Mouse (Mus musculus): ENCODE results near the gene Tbxas1.

The Tbxas1 gene

GRCm38 (mm10) chr6:38875258-38876070, at the start of gene Tbxas1:
Gene Tbxas1, plus strand, starts transcription at chr6:38875404.
- H3K36me3 ChIP-seq (ENCODE audit: control insufficient read depth, insufficient read depth, low read length, poor library complexity, severe bottlenecking), result no peaks in the 10 kb centered on the region
- peak; percentile 51 for DNase-seq (ENCODE audit: low read depth, low spot score)
- H3K27me3 ChIP-seq (ENCODE audit: control insufficient read depth, insufficient read depth, low read length, poor library complexity, severe bottlenecking), result no peaks in the 10 kb centered on the region

DNA sequence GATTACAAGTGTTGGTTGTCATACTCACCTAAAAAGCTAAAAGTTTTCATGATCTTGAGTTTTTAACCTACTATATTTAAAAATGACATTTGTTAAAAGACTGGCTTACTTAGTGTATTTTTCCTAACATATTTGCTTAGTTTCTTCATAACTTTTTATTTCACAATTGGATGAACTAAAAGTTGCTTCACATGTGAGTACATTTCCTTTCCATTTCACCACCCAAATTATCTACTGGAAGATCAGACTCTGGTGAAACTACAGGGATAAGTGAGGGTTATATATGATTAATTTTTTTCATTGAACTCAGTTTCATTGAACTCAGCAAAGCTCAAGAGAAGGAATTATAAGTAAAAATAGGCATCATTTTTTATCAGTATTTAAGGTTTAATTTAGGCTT, 49.3 kb upstream of the Tbxas1 start:
- DNase-seq (ENCODE audit: low read depth, low spot score), result no peak
- Histone ChIP-seq H3K27me3 (ENCODE audit: control insufficient read depth, insufficient read depth, low read length, poor library complexity, severe bottlenecking) (no peaks in the 10 kb centered on the region), H3K36me3 (ENCODE audit: control insufficient read depth, insufficient read depth, low read length, poor library complexity, severe bottlenecking) (no peaks in the 10 kb centered on the region)

- no peak for DNase-seq (ENCODE audit: low read depth, low spot score)
- no peaks in the 10 kb centered on the region for H3K27me3 ChIP-seq (ENCODE audit: control insufficient read depth, insufficient read depth, low read length, poor library complexity, severe bottlenecking)
- no peaks in the 10 kb centered on the region for H3K36me3 ChIP-seq (ENCODE audit: control insufficient read depth, insufficient read depth, low read length, poor library complexity, severe bottlenecking)
Measured at GRCm38 (mm10) chr6:38826857-38827256, 48.3 kb upstream of the Tbxas1 start.

DNA sequence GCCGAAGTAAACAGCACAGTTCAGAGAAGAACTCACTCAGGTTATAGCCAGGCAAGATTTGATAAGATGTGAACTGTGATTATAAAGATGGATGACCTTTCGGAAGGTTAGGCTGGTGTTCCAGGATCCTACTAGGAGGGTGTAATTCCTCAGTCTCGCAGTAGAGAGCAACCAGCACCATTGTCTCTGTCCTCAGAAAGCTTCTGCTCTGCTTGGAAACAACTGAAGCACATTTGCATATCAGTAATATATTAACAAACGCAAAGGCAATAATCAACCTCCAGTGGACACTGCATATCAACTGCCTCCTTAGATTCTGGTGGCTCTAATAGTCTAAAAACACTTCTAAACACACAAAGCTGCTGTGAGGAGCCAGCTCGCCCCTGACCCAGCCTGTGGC, 47.8 kb upstream of the Tbxas1 start:
- Histone ChIP-seq H3K27me3 (ENCODE audit: control insufficient read depth, insufficient read depth, low read length, poor library complexity, severe bottlenecking) (no peaks in the 10 kb centered on the region), H3K36me3 (ENCODE audit: control insufficient read depth, insufficient read depth, low read length, poor library complexity, severe bottlenecking) (no peaks in the 10 kb centered on the region)
- DNase-seq (ENCODE audit: low read depth, low spot score), result no peak

DNA sequence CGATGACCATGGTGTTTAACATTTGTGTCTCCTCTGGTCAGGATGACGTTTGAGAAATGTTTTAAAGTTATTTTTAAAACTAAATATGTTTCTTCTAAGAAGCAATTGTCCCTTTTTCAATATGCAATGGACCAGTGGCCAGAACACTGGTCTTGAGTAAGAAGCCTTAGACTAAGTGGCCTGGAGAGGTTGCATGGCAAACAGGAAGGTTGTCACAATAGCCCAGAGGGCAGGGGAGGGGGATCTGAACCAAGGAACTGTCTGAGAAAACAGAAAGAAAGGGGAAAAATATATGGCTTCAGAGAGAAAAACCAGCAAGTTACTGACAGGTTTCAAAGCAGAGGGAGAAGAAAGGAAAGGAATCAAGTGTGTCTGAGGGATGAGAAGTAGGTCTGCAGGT, 47.0 kb upstream of the Tbxas1 start:
- H3K36me3 ChIP-seq (ENCODE audit: control insufficient read depth, insufficient read depth, low read length, poor library complexity, severe bottlenecking), result no peaks in the 10 kb centered on the region
- DNase-seq (ENCODE audit: low read depth, low spot score), result no peak
- H3K27me3 ChIP-seq (ENCODE audit: control insufficient read depth, insufficient read depth, low read length, poor library complexity, severe bottlenecking), result no peaks in the 10 kb centered on the region

GRCm38 (mm10) chr6:38829452-38829851, 45.8 kb upstream of the Tbxas1 start:
- H3K27me3 ChIP-seq (ENCODE audit: control insufficient read depth, insufficient read depth, low read length, poor library complexity, severe bottlenecking), result no peaks in the 10 kb centered on the region
- no peaks in the 10 kb centered on the region for H3K36me3 ChIP-seq (ENCODE audit: control insufficient read depth, insufficient read depth, low read length, poor library complexity, severe bottlenecking)
- no peak for DNase-seq (ENCODE audit: low read depth, low spot score)

DNA sequence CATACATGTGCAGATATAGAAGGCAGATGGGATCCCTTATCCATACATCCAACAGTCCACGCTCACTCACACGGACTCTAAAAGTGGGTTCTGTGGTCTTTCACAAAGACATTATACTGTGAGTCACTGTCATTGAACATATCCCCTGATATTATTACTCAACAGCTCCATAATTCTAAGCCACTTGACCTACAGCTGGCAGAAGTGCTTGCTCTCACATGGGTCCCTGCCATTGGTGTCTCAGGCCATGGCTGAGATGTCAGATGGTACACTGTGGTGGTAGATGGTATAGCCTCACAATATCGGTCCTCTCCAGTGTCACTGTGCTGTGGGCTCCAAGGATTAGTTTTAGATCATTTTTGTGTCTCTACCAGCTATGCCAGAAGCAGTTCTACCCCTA, 41.5 kb upstream of the Tbxas1 start:
- DNase-seq (ENCODE audit: low read depth, low spot score), result no peak
- Histone ChIP-seq H3K27me3 (ENCODE audit: control insufficient read depth, insufficient read depth, low read length, poor library complexity, severe bottlenecking) (no peaks in the 10 kb centered on the region), H3K36me3 (ENCODE audit: control insufficient read depth, insufficient read depth, low read length, poor library complexity, severe bottlenecking) (no peaks in the 10 kb centered on the region)

DNA sequence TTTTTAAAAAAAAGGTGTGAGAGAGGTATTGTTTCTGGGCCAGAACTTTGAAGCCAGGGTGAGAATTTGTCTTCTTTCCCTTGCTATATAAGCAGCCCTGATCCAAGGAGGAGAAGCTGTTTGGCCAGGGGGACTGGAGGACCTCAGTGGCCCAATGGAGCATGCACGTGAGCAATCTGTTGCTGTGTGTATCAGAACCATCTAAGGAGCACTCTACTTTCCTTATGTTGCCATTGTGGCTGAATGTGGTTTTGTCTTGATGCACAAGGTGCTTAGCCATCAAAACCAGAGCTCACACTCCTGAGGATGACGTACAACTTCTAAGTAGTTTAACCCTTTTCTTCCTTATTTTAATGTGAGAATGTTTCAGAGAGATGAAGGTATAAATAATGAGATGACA, 40.5 kb upstream of the Tbxas1 start:
- Histone ChIP-seq H3K36me3 (ENCODE audit: control insufficient read depth, insufficient read depth, low read length, poor library complexity, severe bottlenecking) (no peaks in the 10 kb centered on the region), H3K27me3 (ENCODE audit: control insufficient read depth, insufficient read depth, low read length, poor library complexity, severe bottlenecking) (no peaks in the 10 kb centered on the region)
- no peak for DNase-seq (ENCODE audit: low read depth, low spot score)

DNA sequence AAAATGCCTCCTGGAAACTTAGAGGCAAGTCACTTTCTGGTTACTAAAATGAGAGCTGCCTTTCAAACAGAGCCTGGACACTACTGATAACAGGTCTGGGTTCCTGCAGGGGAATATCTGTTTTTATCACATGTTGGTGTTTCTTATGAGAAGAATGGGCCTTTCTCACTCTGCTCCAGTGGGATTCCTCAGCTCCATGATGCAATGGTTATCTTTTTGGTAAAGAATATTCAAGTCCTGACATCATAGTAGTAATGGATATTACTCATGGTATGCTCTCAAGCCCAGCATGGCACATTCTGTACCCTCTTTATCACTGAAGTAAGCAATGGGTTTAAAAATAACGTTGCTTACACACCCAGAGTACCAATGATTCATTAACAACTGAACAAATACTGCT, 40.0 kb upstream of the Tbxas1 start:
- DNase-seq (ENCODE audit: low read depth, low spot score), result no peak
- no peaks in the 10 kb centered on the region for H3K27me3 ChIP-seq (ENCODE audit: control insufficient read depth, insufficient read depth, low read length, poor library complexity, severe bottlenecking)
- no peaks in the 10 kb centered on the region for H3K36me3 ChIP-seq (ENCODE audit: control insufficient read depth, insufficient read depth, low read length, poor library complexity, severe bottlenecking)

- no peak for DNase-seq (ENCODE audit: low read depth, low spot score)
- H3K36me3 ChIP-seq (ENCODE audit: control insufficient read depth, insufficient read depth, low read length, poor library complexity, severe bottlenecking), result no peaks in the 10 kb centered on the region
- H3K27me3 ChIP-seq (ENCODE audit: control insufficient read depth, insufficient read depth, low read length, poor library complexity, severe bottlenecking), result no peaks in the 10 kb centered on the region
Measured at GRCm38 (mm10) chr6:38838061-38838460, 37.1 kb upstream of the Tbxas1 start.

DNA sequence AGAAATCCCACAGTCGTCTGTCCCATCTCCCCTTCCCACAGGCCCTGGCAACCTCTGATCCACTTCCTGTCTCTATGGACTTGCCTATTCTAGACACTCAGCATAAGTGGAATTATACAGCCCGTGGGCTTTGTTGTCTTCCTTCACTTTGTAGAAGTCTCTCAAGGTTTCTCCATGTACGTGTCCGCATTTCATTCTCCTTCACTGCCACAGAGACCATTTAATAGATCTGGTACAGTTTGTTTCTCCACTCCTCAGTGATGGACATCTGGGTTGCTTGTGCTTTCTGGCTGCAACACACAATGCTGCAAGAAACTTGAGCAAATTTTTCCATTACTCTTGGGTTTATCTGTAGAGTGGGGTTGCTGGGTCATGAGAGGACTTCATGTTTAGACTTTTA, 35.3 kb upstream of the Tbxas1 start:
- DNase-seq (ENCODE audit: low read depth, low spot score), result no peak
- Histone ChIP-seq H3K36me3 (ENCODE audit: control insufficient read depth, insufficient read depth, low read length, poor library complexity, severe bottlenecking) (no peaks in the 10 kb centered on the region), H3K27me3 (ENCODE audit: control insufficient read depth, insufficient read depth, low read length, poor library complexity, severe bottlenecking) (no peaks in the 10 kb centered on the region)

GRCm38 (mm10) chr6:38840380-38840779, 34.8 kb upstream of the Tbxas1 start:
- no peaks in the 10 kb centered on the region for H3K27me3 ChIP-seq (ENCODE audit: control insufficient read depth, insufficient read depth, low read length, poor library complexity, severe bottlenecking)
- H3K36me3 ChIP-seq (ENCODE audit: control insufficient read depth, insufficient read depth, low read length, poor library complexity, severe bottlenecking), result no peaks in the 10 kb centered on the region
- DNase-seq (ENCODE audit: low read depth, low spot score), result no peak

DNA sequence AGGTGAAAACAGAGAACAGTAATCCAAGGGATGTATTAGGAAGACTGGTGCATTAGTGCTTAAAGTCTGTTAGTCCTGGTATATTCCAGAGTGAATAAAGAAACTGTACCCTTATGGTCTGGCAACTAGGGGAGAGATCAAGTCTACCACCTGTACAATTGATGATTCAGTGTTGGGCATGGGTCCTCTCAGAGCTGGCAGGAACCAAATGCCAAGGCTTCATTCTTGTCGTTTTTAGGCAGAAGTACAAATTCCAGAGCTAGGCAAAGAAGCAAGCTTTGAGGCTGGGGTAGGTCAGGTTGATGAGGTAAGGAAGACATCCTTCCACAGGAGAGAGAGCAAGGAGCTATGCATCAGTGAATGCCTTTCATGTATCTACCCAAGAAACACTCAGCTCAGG, 34.4 kb upstream of the Tbxas1 start:
- H3K36me3 ChIP-seq (ENCODE audit: control insufficient read depth, insufficient read depth, low read length, poor library complexity, severe bottlenecking), result no peaks in the 10 kb centered on the region
- no peaks in the 10 kb centered on the region for H3K27me3 ChIP-seq (ENCODE audit: control insufficient read depth, insufficient read depth, low read length, poor library complexity, severe bottlenecking)
- DNase-seq (ENCODE audit: low read depth, low spot score), result no peak

DNA sequence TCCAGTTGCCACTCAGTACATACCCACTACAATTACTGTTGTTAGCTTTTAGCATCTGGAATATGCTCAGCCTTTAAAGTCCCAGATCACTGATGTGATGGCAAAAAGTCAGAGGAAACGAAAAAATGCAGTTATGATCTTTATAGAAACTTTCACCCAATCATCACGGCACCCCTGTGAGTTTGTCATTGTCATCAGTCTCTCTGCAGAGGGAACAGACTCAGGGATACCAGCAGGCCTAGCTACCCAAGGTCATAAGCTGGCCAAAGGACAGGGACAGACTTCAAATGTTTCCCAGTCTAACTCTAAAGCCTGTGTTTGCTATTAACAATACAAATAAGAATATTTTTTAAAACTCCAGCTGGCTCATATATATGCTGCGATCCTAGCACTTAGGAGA, 33.7 kb upstream of the Tbxas1 start:
- no peak for DNase-seq (ENCODE audit: low read depth, low spot score)
- Histone ChIP-seq H3K27me3 (ENCODE audit: control insufficient read depth, insufficient read depth, low read length, poor library complexity, severe bottlenecking) (no peaks in the 10 kb centered on the region), H3K36me3 (ENCODE audit: control insufficient read depth, insufficient read depth, low read length, poor library complexity, severe bottlenecking) (no peaks in the 10 kb centered on the region)

GRCm38 (mm10) chr6:38845117-38845516, 30.1 kb upstream of the Tbxas1 start:
- Histone ChIP-seq H3K27me3 (ENCODE audit: control insufficient read depth, insufficient read depth, low read length, poor library complexity, severe bottlenecking) (no peaks in the 10 kb centered on the region; the same call in 1 of the 2 replicates), H3K36me3 (ENCODE audit: control insufficient read depth, insufficient read depth, low read length, poor library complexity, severe bottlenecking) (no peaks in the 10 kb centered on the region)
- no peak for DNase-seq (ENCODE audit: low read depth, low spot score)

DNA sequence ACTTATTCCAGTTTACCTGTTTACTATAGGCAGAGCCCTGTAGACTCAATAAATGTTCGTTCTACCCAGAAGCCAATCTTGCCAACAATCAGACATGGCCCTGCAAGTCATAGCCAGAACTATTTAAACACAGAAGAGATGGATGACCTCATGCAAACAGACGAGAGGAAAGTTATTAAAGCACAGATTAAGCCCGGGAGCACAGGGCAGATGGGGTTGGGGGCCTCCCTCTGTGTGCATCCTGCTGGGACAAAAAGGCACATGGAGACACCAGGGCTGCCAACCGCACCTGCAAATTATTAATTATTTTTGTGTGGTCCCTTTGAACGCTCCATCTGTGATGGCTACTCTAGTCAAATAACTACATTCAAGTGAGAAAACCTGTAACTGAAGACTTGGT, 29.3 kb upstream of the Tbxas1 start:
- no peaks in the 10 kb centered on the region for H3K36me3 ChIP-seq (ENCODE audit: control insufficient read depth, insufficient read depth, low read length, poor library complexity, severe bottlenecking)
- H3K27me3 ChIP-seq (ENCODE audit: control insufficient read depth, insufficient read depth, low read length, poor library complexity, severe bottlenecking), result no peaks in the 10 kb centered on the region; the same call in 1 of the 2 replicates
- no peak for DNase-seq (ENCODE audit: low read depth, low spot score)

Data from splenic B cell, adult 2 months (primary cell).